Mouse (Mus musculus) midbrain, embryonic 10.5 days (tissue): ENCODE results near the gene Rapgef1. TPM values are rescaled to one million over a fixed set of nuclear protein-coding genes. Genes with fewer than 3 reads are reported as not detected.

Source experiments
- DNase-seq: peaks from one replicate; pipeline ENCODE4 v3.0.0-alpha.2; 2017; ENCODE audit warnings: low spot score
- H3K27ac ChIP-seq: fragments of 300-500 bp; sonication (generic); replicated peaks from 2 replicates; pipeline ENCODE4 v1.5.1; 2016; ENCODE audit warnings: mild to moderate bottlenecking
- H3K27me3 ChIP-seq: fragments of 300-500 bp; sonication (generic); 2 replicates; pipeline ENCODE4 v1.6.1; 2016; ENCODE audit warnings: low read depth, mild to moderate bottlenecking; ENCODE audit not compliant: poor library complexity, severe bottlenecking
- H3K36me3 ChIP-seq: fragments of 300-500 bp; sonication (generic); 2 replicates; pipeline ENCODE4 v1.6.1; 2016; ENCODE audit warnings: mild to moderate bottlenecking, moderate library complexity
- H3K4me1 ChIP-seq: fragments of 300-500 bp; sonication (generic); 2 replicates; pipeline ENCODE4 v1.6.1; 2016
- H3K4me3 ChIP-seq: fragments of 300-500 bp; sonication (generic); 2 replicates; pipeline ENCODE4 v1.5.1; 2016; ENCODE audit warnings: mild to moderate bottlenecking, moderate library complexity
- H3K9me3 ChIP-seq: fragments of 300-500 bp; sonication (generic); replicated peaks from 2 replicates; pipeline ENCODE4 v1.6.1; 2016; ENCODE audit warnings: mild to moderate bottlenecking
- WGBS: fragments of 180-500 bp; shearing (Covaris S2); methylation state at CpG from one replicate; pipeline ENCODE4 v1.1.7; 2016; 5-methylcytosine and 5-hydroxymethylcytosine counted together
- polyA plus RNA-seq: library from polyadenylated mRNA; unstranded; fragments of >200 nt; fragmentation: Nextera tagmentation; extraction: Ambion mirVana; gene quantifications from 2 replicates; pipeline ENCODE4 v1.2.1, GENCODE M21; 2016

The Rapgef1 gene
- polyA plus RNA-seq, 1 experiment from 2014 or later = 14.4 TPM

GRCm38 (mm10) chr2:29691068-29691467 lies 71.5 kb downstream of the Rapgef1 start:
- H3K4me3 ChIP-seq = no peak overlapping the region
- no peak for DNase-seq
- no peaks in the 10 kb centered on the region for H3K27me3 ChIP-seq
- no peaks in the 10 kb centered on the region for H3K4me1 ChIP-seq
- peaks cover 88% of the 10 kb centered on the region for H3K36me3 ChIP-seq
- H3K9me3 ChIP-seq = no peaks in the 10 kb centered on the region
- WGBS = 83% methylated on average over 5 of the region's 5 CpGs
- no peak overlapping the region for H3K27ac ChIP-seq

GRCm38 (mm10) chr2:29691507-29691906 lies 72.0 kb downstream of the Rapgef1 start:
- Histone ChIP-seq H3K27me3 (no peaks in the 10 kb centered on the region), H3K4me3 (no peak overlapping the region), H3K9me3 (no peaks in the 10 kb centered on the region), H3K4me1 (no peaks in the 10 kb centered on the region), H3K36me3 (peaks cover 88% of the 10 kb centered on the region), H3K27ac (no peak overlapping the region)
- no peak for DNase-seq
- WGBS = 81% methylated on average over 6 of the region's 6 CpGs

- no peak overlapping the region for H3K4me3 ChIP-seq
- H3K27me3 ChIP-seq = no peaks in the 10 kb centered on the region
- H3K27ac ChIP-seq = no peak overlapping the region
- no peak for DNase-seq
- H3K36me3 ChIP-seq = peaks cover 87% of the 10 kb centered on the region
- 91% methylated on average over 2 of the region's 2 CpGs for whole genome bisulfite sequencing
- no peaks in the 10 kb centered on the region for H3K9me3 ChIP-seq
- no peaks in the 10 kb centered on the region for H3K4me1 ChIP-seq
Observed at GRCm38 (mm10) chr2:29692192-29692591, 72.7 kb downstream of the Rapgef1 start.

- Histone ChIP-seq H3K36me3 (peaks cover 94% of the 10 kb centered on the region), H3K4me1 (no peaks in the 10 kb centered on the region), H3K27me3 (no peaks in the 10 kb centered on the region), H3K9me3 (no peaks in the 10 kb centered on the region), H3K27ac (no peak overlapping the region), H3K4me3 (no peak overlapping the region)
- WGBS = 84% methylated on average over 7 of the region's 7 CpGs
- no peak for DNase-seq
Observed at GRCm38 (mm10) chr2:29696207-29696800, 76.8 kb downstream of the Rapgef1 start.

- Histone ChIP-seq H3K4me1 (no peaks in the 10 kb centered on the region), H3K9me3 (no peaks in the 10 kb centered on the region), H3K4me3 (no peak overlapping the region), H3K27ac (no peak overlapping the region), H3K36me3 (peaks cover 94% of the 10 kb centered on the region), H3K27me3 (no peaks in the 10 kb centered on the region)
- 90% methylated on average over 6 of the region's 6 CpGs for WGBS
- no peak for DNase-seq
Observed at GRCm38 (mm10) chr2:29698421-29699290, 79.1 kb downstream of the Rapgef1 start.

GRCm38 (mm10) chr2:29700898-29701297 lies 81.4 kb downstream of the Rapgef1 start:
- Histone ChIP-seq H3K27ac (no peak overlapping the region), H3K9me3 (no peaks in the 10 kb centered on the region), H3K27me3 (no peaks in the 10 kb centered on the region), H3K36me3 (peaks cover 97% of the 10 kb centered on the region), H3K4me3 (no peak overlapping the region), H3K4me1 (no peaks in the 10 kb centered on the region)
- DNase-seq = no peak

GRCm38 (mm10) chr2:29701393-29701792 lies 81.9 kb downstream of the Rapgef1 start:
- Histone ChIP-seq H3K9me3 (no peaks in the 10 kb centered on the region), H3K4me1 (no peaks in the 10 kb centered on the region), H3K36me3 (peaks cover 97% of the 10 kb centered on the region), H3K27ac (no peak overlapping the region), H3K27me3 (no peaks in the 10 kb centered on the region), H3K4me3 (no peak overlapping the region)
- 87% methylated on average over 6 of the region's 6 CpGs for WGBS
- no peak for DNase-seq

GRCm38 (mm10) chr2:29702189-29702588 lies 82.7 kb downstream of the Rapgef1 start:
- 96% methylated on average over 8 of the region's 8 CpGs for WGBS
- Histone ChIP-seq H3K4me3 (no peak overlapping the region), H3K9me3 (no peaks in the 10 kb centered on the region), H3K36me3 (peaks cover 98% of the 10 kb centered on the region), H3K27ac (no peak overlapping the region), H3K4me1 (no peaks in the 10 kb centered on the region), H3K27me3 (no peaks in the 10 kb centered on the region)
- DNase-seq = no peak

GRCm38 (mm10) chr2:29703104-29704081 lies 83.9 kb downstream of the Rapgef1 start:
- no peaks in the 10 kb centered on the region for H3K27me3 ChIP-seq
- 92% methylated on average over 9 of the region's 9 CpGs for WGBS

GRCm38 (mm10) chr2:29705493-29705892 lies 86.0 kb downstream of the Rapgef1 start:
- peaks cover 95% of the 10 kb centered on the region for H3K36me3 ChIP-seq
- WGBS = 83% methylated on average over 3 of the region's 3 CpGs
- DNase-seq = no peak

More at GRCm38 (mm10) chr2:29703104-29704081, 83.9 kb downstream of the Rapgef1 start:
- H3K4me3 ChIP-seq = no peak overlapping the region
- no peak overlapping the region for H3K27ac ChIP-seq
- H3K9me3 ChIP-seq = no peaks in the 10 kb centered on the region
- H3K36me3 ChIP-seq = peaks cover 100% of the 10 kb centered on the region
- DNase-seq = no peak
- H3K4me1 ChIP-seq = no peaks in the 10 kb centered on the region

GRCm38 (mm10) chr2:29706726-29707620 lies 87.5 kb downstream of the Rapgef1 start:
- no peak overlapping the region for H3K27ac ChIP-seq
- no peaks in the 10 kb centered on the region for H3K27me3 ChIP-seq
- no peak for DNase-seq
- peaks cover 92% of the 10 kb centered on the region for H3K36me3 ChIP-seq
- 96% methylated on average over 18 of the region's 18 CpGs for WGBS
- no peaks in the 10 kb centered on the region for H3K4me1 ChIP-seq
- H3K9me3 ChIP-seq = no peaks in the 10 kb centered on the region
- H3K4me3 ChIP-seq = no peak overlapping the region

More at GRCm38 (mm10) chr2:29705493-29705892, 86.0 kb downstream of the Rapgef1 start:
- Histone ChIP-seq H3K27ac (no peak overlapping the region), H3K27me3 (no peaks in the 10 kb centered on the region), H3K4me3 (no peak overlapping the region), H3K4me1 (no peaks in the 10 kb centered on the region), H3K9me3 (no peaks in the 10 kb centered on the region)

- H3K4me1 ChIP-seq = no peaks in the 10 kb centered on the region
Observed at GRCm38 (mm10) chr2:29707731-29708130, 88.2 kb downstream of the Rapgef1 start.

More at GRCm38 (mm10) chr2:29707731-29708130, 88.2 kb downstream of the Rapgef1 start:
- H3K27me3 ChIP-seq = no peaks in the 10 kb centered on the region
- DNase-seq = no peak
- H3K27ac ChIP-seq = no peak overlapping the region
- H3K9me3 ChIP-seq = no peaks in the 10 kb centered on the region
- peaks cover 92% of the 10 kb centered on the region for H3K36me3 ChIP-seq
- WGBS = 94% methylated on average over 4 of the region's 4 CpGs
- no peak overlapping the region for H3K4me3 ChIP-seq
